Mouse (Mus musculus): ENCODE data around the gene Zmym4. TPM values are rescaled to one million over a fixed set of nuclear protein-coding genes. Genes with fewer than 3 reads are reported as not detected.
A peak's percentile ranks its signal among the peaks of the same experiment; 100 is the strongest.

Zmym4 gene
- polyA plus RNA-seq, 1 experiment from 2014 or later = 31.5 TPM

DNA sequence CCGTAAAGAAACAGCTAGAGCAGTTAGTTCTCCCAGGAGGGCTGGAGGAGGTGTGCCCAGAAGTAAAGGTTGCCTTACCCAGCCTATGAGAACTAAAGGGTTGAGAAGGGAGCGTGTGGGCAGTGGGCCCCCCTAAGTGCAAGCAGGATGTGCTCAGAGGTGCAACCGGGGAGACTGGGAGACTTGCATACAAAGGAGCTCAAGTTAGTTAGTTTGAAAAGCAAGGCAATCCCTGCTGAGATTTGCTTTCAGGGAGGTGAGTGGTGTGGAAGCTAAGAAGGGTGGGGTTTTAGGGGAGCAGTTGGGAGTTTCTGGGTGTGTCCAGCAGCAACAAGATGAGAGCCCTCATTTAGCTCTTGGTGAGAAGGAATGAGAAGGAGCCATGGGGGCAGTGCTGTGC, 125.0 kb downstream of the Zmym4 start:
- Histone ChIP-seq H3K4me1 (0 out of 2 replicates have a peak, but pooled peaks cover 2% of the 10 kb centered on the region), H3K36me3 (replicated peaks) (peaks cover 7% of the 10 kb centered on the region; the same call in 1 of the 2 replicates), H3K4me3 (no peak overlapping the region), H3K9me3 (no peaks in the 10 kb centered on the region), H3K27me3 (replicated peaks) (no peaks in the 10 kb centered on the region), H3K4me2 (no peak overlapping the region), H3K9ac (no peak overlapping the region), H3K27ac (no peak overlapping the region)
- 51% methylated on average over 3 of the region's 3 CpGs for WGBS
- no peak for ATAC-seq (replicated peaks)

DNA sequence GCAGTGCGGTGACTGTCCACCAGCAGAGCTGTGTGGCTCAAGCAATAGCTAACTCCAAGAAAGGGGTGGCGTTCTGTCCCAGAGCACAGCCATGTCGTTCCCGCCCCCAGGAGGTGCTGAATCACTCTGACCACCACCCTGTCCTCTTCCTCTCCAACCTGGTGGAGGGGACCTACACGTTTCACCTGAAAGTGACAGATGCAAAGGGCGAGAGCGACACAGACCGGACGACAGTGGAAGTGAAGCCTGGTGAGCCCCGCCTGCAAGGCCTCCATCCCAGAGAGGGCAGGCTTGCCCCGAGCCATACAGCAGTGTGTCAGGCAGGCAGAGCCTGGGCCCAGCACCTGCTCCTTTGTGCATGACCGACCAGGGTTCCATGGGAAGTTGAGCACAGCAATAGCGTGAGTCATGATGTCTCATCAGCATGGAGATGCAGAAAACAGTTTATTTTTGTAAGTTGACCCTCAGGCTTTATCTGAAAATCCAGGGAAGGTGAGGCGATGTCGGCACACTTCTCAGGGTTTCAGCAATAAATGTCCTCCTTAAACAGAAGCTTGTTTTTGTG, 126.9 kb downstream of the Zmym4 start:
- Histone ChIP-seq H3K9ac (no peak overlapping the region), H3K27ac (no peak overlapping the region), H3K4me1 (0 out of 2 replicates have a peak, but pooled peaks cover 2% of the 10 kb centered on the region), H3K4me3 (no peak overlapping the region), H3K4me2 (no peak overlapping the region), H3K27me3 (replicated peaks) (no peaks in the 10 kb centered on the region), H3K36me3 (replicated peaks) (0 out of 2 replicates have a peak, but pooled peaks cover 15% of the 10 kb centered on the region), H3K9me3 (no peaks in the 10 kb centered on the region)
- 91% methylated on average over 15 of the region's 15 CpGs for WGBS
- ATAC-seq (replicated peaks) = no peak

DNA sequence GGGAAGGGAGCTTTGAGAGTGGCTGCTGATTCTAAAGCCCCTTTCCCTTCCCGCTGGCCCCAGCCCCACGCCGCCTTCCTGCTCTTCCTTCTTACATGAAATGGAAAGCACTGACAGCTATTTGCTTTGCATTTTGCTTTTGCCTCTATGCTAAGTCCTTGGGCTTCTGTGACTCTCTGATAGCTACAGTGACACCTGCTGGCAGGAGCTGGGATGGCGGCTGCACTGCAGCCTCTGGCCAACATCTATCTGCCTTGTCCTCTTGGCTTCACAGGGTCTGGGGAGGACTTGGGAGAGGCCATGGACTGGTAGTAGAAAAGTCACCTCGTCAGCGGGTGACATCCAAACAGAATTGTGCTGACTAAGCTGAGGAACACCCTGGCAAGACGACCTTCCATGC, 128.1 kb downstream of the Zmym4 start:
- Histone ChIP-seq H3K27me3 (replicated peaks) (no peaks in the 10 kb centered on the region), H3K4me2 (no peak overlapping the region), H3K4me3 (no peak overlapping the region), H3K9me3 (no peaks in the 10 kb centered on the region), H3K27ac (peak overlapping the region; percentile 30; the same call in 1 of the 2 replicates), H3K36me3 (replicated peaks) (peaks cover 22% of the 10 kb centered on the region; the same call in 1 of the 2 replicates), H3K9ac (no peak overlapping the region), H3K4me1 (0 out of 2 replicates have a peak, but pooled peaks cover 2% of the 10 kb centered on the region)
- ATAC-seq (replicated peaks) = peak; percentile 45; the same call in 1 of the 2 replicates
- WGBS = 19% methylated on average over 7 of the region's 7 CpGs

DNA sequence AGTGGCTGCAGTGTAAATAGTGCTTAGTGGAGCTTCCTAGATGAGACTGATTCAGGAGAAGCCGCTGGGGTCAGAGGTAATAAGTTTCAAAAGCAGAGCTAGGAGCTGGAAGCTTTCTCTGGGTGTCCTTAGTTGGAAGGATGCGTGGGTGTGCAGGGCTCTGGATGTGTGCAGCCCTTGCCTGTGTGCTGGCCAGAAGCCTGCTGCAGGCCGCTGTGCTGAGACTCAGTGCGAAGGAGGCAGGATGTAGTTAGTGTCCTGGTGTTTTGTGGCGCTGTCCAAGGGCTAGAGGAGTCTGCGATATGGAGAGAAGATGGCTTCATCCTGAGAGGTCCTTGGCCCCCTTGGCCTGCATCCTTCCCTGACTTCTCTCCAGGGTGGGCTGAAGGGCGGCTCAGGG, 129.1 kb downstream of the Zmym4 start:
- 89% methylated on average over 7 of the region's 7 CpGs for WGBS
- Histone ChIP-seq H3K4me3 (no peak overlapping the region), H3K36me3 (replicated peaks) (peaks cover 25% of the 10 kb centered on the region; the same call in 1 of the 2 replicates), H3K9me3 (no peaks in the 10 kb centered on the region), H3K4me1 (0 out of 2 replicates have a peak, but pooled peaks cover 2% of the 10 kb centered on the region), H3K4me2 (no peak overlapping the region), H3K9ac (peak overlapping the region; percentile 14; the same call in 1 of the 2 replicates), H3K27ac (no peak overlapping the region), H3K27me3 (replicated peaks) (no peaks in the 10 kb centered on the region)
- ATAC-seq (replicated peaks) = no peak

DNA sequence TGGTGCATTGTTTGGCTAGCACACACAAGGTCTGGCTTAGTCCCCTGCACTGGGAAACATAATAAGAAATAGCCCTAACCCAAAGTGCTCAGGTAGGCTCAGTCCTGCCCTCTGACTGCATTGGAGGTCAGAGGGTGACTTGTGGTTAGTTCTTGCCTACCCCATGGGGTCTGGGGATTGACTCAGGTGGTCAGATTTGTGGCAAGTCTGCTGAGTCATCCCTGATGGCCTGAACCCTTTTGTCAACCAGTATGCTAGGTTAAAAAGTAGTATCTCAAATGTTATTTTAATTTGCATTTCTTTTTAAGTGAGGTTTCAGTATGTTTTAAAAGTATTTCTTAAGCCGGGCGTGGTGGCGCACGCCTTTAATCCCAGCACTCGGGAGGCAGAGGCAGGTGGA, 136.8 kb downstream of the Zmym4 start:
- Histone ChIP-seq H3K36me3 (replicated peaks) (peaks cover 22% of the 10 kb centered on the region; the same call in 1 of the 2 replicates), H3K9me3 (no peaks in the 10 kb centered on the region), H3K27ac (no peak overlapping the region), H3K4me1 (no peaks in the 10 kb centered on the region), H3K9ac (no peak overlapping the region), H3K4me2 (no peak overlapping the region), H3K27me3 (replicated peaks) (no peaks in the 10 kb centered on the region), H3K4me3 (no peak overlapping the region)
- no peak for ATAC-seq (replicated peaks)
- over 99% methylated on average over 5 of the region's 5 CpGs for WGBS

DNA sequence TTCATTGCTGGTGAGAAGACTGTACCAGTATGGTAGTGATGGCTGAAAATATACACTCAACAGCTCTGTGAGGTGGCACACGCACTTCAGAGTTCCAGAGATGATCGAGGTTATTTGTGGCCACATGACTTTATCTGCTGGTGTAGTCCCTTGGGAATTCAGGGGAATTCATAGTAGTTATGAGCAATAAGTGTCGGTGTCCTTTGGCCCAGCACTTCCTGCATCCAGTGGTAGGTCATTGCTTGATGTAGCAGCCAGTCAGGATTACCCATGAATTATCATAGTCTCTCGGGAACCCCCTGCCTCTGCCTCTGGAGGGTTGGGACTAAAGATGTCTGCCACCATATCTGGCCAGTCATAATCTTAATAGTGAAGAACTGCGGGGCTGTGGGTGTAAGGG, 144.0 kb downstream of the Zmym4 start:
- WGBS = 92% methylated on average over 5 of the region's 5 CpGs
- Histone ChIP-seq H3K27ac (no peak overlapping the region), H3K4me3 (no peak overlapping the region), H3K27me3 (replicated peaks) (no peaks in the 10 kb centered on the region), H3K9me3 (no peaks in the 10 kb centered on the region), H3K4me2 (no peak overlapping the region), H3K36me3 (replicated peaks) (peaks cover 3% of the 10 kb centered on the region; the same call in 1 of the 2 replicates), H3K9ac (no peak overlapping the region), H3K4me1 (no peaks in the 10 kb centered on the region)
- no peak for ATAC-seq (replicated peaks)

DNA sequence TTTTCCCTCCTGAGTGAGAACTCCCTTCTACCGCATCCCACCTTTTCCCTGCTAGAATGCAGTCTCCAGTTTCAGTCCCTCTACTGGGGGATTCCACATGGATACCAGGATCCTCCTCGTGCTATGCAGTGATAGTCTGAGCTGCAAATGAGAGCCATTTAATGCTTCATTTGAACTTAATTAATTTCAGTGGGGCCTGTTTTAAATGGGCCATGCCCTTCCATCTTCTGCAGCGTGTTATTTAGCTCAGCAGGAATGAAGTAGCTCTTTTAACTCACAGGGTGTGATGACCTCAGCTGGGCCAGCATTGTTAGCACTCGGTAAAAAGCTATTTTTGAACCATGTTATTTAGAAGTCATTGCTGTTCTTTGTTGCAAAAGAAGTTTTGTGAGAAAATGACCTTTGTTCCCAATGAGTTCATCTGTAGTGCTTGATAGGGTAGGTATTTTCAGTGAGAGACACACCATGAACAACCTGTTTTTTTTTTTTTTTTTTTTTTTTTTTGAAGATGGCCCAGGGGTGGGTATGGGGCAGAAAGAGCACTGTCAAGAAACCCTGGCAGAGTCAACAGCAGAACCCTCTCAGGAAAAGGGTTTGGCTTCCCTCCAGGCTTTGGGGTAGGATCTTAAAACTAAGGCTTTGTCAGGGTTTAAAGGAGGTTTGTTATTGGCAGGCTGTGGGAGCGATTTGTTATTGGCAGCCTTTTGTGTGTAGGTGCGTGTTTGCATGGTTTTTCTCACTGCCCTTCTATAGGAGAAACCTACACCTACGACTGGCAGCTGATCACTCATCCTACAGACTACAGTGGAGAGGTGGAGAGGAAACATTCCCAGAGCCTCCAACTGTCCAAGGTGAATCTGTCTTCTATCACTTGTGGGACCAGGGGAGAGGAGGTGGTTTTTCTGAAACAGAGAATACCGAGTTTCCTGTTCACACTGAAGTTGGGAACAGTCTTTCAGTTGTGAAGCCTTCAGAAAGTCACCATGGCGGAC, 144.7 kb downstream of the Zmym4 start:
- Histone ChIP-seq H3K27me3 (replicated peaks) (no peaks in the 10 kb centered on the region), H3K9ac (no peak overlapping the region), H3K4me3 (no peak overlapping the region), H3K4me1 (no peaks in the 10 kb centered on the region), H3K36me3 (replicated peaks) (peaks cover 4% of the 10 kb centered on the region; the same call in 1 of the 2 replicates), H3K9me3 (no peaks in the 10 kb centered on the region), H3K27ac (no peak overlapping the region), H3K4me2 (no peak overlapping the region)
- WGBS = 70% methylated on average over 9 of the region's 9 CpGs
- no peak for ATAC-seq (replicated peaks)

DNA sequence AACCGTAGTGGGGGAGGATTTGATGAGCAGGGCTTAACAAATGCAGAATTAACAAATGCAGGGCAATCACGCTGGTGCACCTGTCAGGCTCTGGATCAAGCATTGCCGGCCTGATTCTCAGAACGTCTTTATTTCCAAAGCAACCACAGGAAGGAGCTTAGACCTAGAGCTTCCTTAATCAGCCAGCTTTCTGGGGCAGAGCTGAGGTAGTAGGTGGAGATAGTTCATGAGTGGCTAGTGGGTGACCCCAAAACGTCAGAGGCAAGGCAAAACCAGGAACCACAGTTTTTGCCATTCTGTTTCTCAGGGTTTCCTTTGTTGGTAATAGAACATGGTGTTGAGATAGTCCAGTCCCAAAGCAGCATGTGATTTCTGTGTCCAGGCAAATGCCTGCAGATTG, 153.1 kb downstream of the Zmym4 start:
- Histone ChIP-seq H3K9me3 (no peaks in the 10 kb centered on the region), H3K27ac (no peak overlapping the region), H3K4me2 (no peak overlapping the region), H3K9ac (no peak overlapping the region), H3K36me3 (replicated peaks) (peaks cover 12% of the 10 kb centered on the region; the same call in 1 of the 2 replicates), H3K27me3 (replicated peaks) (no peaks in the 10 kb centered on the region), H3K4me3 (no peak overlapping the region), H3K4me1 (no peaks in the 10 kb centered on the region)
- 75% methylated on average over 5 of the region's 5 CpGs for WGBS
- no peak for ATAC-seq (replicated peaks)

DNA sequence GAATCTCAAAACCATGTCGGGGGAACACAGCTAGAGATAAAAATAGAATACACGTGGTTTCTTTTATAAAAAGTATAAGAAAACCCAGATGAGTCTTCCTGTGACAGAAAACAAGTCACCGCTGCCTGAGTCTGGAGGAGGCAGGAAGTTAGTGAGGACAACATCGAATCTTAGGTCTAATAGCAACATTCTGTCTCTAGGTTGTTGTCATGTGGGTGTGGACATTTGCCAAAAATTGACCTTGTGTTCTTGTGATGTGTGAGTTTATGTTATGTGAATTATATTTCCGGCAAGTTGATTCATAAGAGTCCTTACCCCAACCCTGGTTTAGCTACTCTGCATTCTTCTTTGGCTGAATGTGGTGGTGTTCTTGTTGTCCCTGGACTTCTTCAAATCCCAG, 154.7 kb downstream of the Zmym4 start:
- ATAC-seq (replicated peaks) = no peak
- H3K9ac ChIP-seq = no peak overlapping the region
- WGBS = 86% methylated on average over 5 of the region's 5 CpGs
- no peaks in the 10 kb centered on the region for H3K9me3 ChIP-seq
- no peak overlapping the region for H3K4me3 ChIP-seq
- H3K27me3 ChIP-seq (replicated peaks) = no peaks in the 10 kb centered on the region
- H3K4me2 ChIP-seq = no peak overlapping the region
- no peak overlapping the region for H3K27ac ChIP-seq
- H3K36me3 ChIP-seq (replicated peaks) = peaks cover 12% of the 10 kb centered on the region; the same call in 1 of the 2 replicates
- H3K4me1 ChIP-seq = no peaks in the 10 kb centered on the region

Other genes starting within 250 kb of the Zmym4 start
- gene Tfap2e, start 231.9 kb downstream of the Zmym4 start, polyA plus RNA-seq (2015; fragmentation: Nextera tagmentation; extraction: Ambion mirVana) = 0.79 and 0.93 TPM in 2 replicates
- gene Ncdn, start 214.7 kb downstream of the Zmym4 start, polyA plus RNA-seq (2015; fragmentation: Nextera tagmentation; extraction: Ambion mirVana) = 133 TPM in 2 replicates
- gene AU040320, start 214.6 kb downstream of the Zmym4 start, polyA plus RNA-seq (2015; fragmentation: Nextera tagmentation; extraction: Ambion mirVana) = 40.5 and 41.4 TPM in 2 replicates
- 70.6 and 77.3 TPM in 2 replicates for gene Sfpq, start 53.2 kb upstream of the Zmym4 start, polyA plus RNA-seq (2015; fragmentation: Nextera tagmentation; extraction: Ambion mirVana)
- gene Zmym1, start 93.0 kb upstream of the Zmym4 start, polyA plus RNA-seq (2015; fragmentation: Nextera tagmentation; extraction: Ambion mirVana) = 25.3 and 28.3 TPM in 2 replicates
- gene Zmym6, start 109.2 kb upstream of the Zmym4 start, polyA plus RNA-seq (2015; fragmentation: Nextera tagmentation; extraction: Ambion mirVana) = 34.5 and 40.2 TPM in 2 replicates
- 17.2 and 18.3 TPM in 2 replicates for gene Tmem35b, start 155.6 kb upstream of the Zmym4 start, polyA plus RNA-seq (2015; fragmentation: Nextera tagmentation; extraction: Ambion mirVana)
- 23.0 and 24.7 TPM in 2 replicates for gene Dlgap3, start 201.1 kb upstream of the Zmym4 start, polyA plus RNA-seq (2015; fragmentation: Nextera tagmentation; extraction: Ambion mirVana)